Mouse (Mus musculus) hematopoietic stem cell, adult 5-6 weeks (primary cell): ENCODE measurements around the gene Ube2g1. TPM values are rescaled to one million over a fixed set of nuclear protein-coding genes. Genes with fewer than 3 reads are reported as not detected.
"Not testable (repeated sequence)": the region's sequence is repeated elsewhere in the genome, so short reads cannot be mapped to it uniquely, and the experiment has no call there.

Source experiments
- ATAC-seq, 2 experiments: fragments of 125-278 bp in 1 of 2; replicated peaks in 1 of 2; 2 replicates each; pipeline ENCODE4 v1.8.0; 2016 to 2017; ENCODE audit warnings: inconsistent platforms in 2 of 2, mild to moderate bottlenecking in 2 of 2, moderate number of reproducible peaks in 2 of 2, low read depth in 1 of 2, moderate TSS enrichment in 1 of 2; ENCODE audit not compliant: low FRiP score in 2 of 2, poor library complexity in 2 of 2, severe bottlenecking in 2 of 2, insufficient read depth in 1 of 2, low TSS enrichment in 1 of 2
- total RNA-seq: library from RNA; stranded (forward); fragments of 172-1452, 232-1000 nt; gene quantifications from 2 replicates; pipeline ENCODE4 v1.2.3, GENCODE M21; 2017

The Ube2g1 gene
- total RNA-seq, 1 experiment from 2014 or later, result 45.9 TPM

DNA sequence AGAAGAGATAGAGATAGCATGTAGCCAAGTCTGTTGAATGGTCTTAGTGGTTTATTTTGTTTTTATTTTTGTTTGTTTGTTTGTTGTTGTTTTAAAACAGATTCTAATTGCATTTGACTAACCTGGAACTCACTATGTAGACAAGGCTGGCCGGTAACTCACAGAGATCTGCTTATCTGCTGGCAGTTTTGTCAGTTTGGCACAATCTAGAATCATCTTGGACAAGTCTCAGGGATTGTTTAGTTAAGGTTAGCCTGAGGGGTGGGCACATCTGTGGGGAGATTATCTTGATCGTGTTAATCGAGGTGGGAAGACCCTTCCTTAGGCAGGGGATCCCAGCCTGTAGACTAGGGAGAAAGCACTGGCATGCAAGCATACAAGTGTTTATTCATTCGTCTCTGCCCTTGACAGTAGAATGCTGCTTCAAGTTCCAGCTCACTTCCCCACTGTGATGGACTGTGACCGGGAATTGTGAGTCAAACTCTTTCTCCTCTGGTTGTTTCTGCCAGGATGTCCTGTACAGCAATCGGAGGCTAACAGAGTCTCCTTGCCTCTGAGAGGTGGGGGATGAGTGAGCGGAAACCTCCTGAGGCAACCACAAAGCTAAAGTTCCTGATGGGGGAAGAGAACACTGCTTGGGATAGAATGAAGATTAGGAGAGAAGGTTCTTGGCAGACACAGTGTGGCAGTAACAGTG lies 19.4 kb upstream of the Ube2g1 start:
- ATAC-seq, result 0 out of 4 replicates have a peak, but pooled peaks of 1 of the 2 experiments have one; percentile 4

DNA sequence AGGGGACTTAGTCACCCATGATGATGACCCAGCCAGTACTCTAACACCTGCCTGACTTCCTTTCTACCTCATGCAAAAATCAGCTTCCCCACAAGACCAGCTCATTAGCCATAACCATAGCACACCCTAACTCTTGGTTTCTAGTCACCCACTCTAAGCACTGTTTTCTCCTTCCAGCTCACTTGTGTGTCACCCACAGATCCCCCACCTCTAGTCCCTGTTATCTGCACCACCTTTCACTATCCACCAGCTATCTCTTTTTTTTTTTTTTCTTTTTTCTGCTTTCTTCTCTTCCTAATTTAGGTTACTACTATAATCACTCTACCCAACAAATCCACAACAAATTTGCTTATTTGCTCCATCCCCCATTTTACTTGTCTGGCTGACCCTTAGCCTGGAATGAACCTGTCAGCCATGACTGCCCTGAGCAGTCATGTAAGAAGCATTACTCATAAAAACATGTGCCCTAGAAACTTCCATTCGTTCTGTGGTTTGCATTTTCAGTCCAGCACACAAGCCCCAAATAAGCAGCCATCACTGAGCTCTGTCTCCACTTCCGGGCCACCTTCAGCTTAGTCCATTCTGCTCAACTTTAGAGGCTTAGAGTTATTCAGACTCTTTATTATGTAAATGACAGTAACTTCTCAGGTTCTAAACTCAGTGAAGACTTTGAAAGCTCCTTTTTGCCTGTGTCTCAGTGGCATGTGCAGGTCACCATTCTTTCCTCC lies 11.9 kb upstream of the Ube2g1 start:
- no peak for ATAC-seq

DNA sequence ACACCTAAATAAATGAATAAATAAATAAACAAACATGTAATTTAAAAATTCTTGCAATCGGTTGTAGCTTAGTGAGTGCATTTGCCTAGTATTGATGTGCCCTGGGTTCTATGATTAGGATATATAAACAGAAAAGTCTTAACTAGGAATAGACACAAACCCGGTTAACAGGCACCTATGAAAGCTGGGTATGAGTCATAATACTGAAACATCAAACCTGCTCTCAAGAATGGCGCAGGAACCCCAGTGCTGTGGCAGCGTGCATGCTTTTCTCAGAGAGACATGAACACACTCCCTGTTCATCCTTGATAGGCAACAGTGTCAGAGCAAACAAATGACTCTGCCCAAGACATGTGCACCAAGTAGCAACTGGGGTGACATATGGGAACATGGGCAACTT lies 9.3 kb upstream of the Ube2g1 start:
- ATAC-seq, result no peak

DNA sequence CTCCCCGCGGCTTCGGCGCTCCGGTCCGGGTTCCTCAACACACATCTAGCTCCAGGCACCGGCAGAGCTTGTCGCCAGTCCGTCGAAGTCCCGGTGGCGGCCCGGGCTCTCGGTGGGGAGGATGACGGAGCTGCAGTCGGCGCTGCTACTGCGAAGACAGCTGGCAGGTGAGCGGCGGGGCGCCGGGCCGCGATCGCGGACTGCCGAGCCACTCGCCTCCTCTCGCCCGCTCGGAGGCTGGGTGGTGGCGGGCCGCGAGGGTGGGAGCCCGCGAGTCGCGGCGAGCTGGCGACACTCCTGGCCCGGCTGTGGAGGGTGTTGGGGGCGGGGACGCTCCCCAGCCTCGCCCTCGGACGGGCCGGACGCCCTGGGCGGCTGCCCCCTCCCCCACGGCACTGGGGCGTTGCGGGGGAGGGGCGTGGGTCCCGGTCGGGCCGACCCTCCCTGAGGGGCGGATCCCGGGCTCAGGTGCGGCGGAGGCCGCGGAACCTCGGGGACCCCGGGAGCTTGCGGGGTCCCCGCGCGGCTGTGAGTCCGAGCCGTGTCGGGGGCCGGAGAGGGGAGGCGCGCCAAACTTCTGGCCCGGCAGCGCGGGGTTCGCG lies 487 bp downstream of the Ube2g1 start:
- ATAC-seq, result 0 out of 4 replicates have a peak, but pooled peaks of 1 of the 2 experiments have one; percentile 4

DNA sequence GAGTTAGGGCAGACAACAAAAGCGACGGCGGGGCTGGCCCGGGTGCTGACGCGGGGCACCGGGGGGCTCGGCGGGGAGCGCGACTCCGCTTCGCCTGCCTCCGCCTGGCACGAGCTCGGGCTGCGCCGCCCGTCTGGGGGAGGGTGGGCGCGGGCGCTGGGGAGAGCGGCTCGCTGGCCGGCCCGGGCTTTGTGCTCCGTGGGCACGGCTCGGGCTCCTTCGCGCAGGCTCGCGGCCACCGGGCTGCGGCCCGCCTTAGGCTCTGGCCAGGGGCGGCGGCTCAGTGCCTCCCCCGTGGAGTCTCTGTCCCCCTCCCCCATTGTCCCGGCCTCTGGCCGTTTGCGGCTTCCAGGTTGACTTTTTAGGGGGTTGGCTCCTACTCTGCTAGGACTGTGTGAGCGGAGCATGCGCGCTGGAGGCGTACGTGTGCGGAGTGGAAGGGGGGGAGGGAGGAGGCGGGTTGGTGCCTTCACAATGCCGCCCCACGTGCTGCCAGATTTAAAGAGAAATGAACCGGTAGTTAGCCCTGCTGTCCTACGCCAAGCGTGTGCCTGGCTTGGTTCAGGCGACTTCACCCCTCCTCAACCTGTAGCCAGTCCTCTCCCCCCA lies 1.1 kb downstream of the Ube2g1 start:
- ATAC-seq, result peak; percentile 86 to 91

DNA sequence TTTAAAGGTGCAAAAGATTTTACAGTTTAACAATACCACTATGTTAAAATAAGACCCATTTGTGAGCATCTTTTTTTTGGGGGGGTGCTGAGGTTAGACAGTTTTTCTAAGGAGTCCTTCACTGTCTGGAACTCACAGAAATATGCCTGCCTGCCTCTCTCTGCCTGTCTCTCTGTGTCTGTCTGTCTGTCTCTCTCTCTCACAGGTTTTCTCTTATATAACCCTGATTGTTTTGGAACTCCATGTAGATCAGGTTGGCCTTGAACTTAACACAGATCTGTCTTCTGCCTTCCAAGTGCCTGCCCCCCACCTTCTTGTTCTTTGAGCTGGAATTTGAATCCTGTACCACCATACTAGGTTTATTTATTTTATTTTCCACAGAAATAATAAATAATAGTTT lies 2.2 kb downstream of the Ube2g1 start:
- ATAC-seq, result no peak

DNA sequence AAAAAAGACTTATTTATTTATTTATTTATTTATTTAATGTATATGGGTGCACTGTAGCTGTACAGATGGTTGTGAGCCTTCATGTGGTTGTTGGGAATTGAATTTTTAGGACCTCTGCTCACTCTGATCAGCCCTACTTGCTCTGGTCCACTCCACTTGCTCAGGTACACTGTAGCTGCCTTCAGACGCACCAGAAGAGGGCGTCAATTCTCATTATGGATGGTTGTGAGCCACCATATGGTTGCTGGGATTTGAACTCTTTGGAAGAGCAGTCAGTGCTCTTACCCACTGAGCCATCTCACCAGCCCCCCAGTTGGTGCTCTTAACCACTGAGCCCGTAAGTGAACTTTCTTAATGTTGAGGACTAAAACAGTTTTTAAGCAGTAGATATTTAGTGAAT lies 7.3 kb downstream of the Ube2g1 start:
- ATAC-seq, result not testable (repeated sequence)

DNA sequence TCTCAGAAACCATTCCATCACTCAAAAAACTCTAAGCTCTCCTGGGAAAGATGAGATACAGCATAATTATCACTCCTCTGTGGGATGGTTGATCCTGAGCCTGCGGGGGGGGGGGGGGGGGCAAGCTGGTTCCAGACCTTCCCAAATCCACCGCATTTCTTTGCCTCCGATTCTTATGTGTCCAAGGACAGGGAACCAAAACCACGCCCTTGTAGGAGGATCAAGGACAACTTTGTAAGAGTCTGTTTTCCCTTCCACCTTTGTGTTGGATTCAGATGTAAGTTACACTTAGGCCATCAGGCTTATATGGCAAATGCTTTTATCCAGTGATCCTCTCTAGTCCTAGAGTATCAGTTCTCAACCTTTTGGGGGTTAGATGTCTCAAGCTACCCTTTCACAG lies 8.8 kb downstream of the Ube2g1 start:
- ATAC-seq, result no peak

DNA sequence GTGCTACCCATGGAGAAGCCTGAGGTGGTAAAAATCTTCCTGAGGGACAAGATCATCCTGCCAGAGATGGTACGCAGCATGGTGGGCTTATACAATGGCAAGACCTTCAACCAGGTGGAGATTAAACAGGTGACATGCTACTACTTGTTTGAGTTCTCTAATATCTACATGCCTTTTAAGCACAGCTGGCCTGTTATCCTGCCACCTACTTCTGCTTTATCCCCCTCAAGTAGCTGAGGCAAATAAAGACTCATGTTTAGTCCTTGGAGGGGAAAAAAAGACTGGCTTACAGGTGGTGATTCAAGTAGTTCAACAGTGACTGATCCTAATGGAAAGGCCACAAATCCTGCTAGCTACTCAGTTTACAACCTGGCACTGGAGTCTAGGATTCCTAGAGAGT lies 11.4 kb downstream of the Ube2g1 start:
- ATAC-seq, result no peak

DNA sequence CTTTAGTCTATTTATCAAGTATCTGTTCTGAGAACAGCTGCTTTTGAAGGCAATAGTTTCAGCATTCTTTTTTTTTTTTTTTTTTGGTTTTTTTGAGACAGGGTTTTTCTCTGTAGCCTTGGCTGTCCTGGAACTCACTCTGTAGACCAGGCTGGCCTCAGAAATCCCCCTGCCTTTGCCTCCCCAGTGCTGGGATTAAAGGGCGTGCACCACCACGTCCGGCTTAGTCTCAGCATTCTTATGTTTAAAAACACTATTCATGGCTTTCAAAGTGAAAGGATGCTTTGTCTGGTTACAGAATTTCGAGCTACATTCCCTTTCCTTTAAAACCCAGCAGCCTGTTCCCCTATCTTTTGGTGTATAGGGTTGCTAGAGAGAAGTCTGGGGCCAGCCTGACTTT lies 35.6 kb downstream of the Ube2g1 start:
- no peak for ATAC-seq

DNA sequence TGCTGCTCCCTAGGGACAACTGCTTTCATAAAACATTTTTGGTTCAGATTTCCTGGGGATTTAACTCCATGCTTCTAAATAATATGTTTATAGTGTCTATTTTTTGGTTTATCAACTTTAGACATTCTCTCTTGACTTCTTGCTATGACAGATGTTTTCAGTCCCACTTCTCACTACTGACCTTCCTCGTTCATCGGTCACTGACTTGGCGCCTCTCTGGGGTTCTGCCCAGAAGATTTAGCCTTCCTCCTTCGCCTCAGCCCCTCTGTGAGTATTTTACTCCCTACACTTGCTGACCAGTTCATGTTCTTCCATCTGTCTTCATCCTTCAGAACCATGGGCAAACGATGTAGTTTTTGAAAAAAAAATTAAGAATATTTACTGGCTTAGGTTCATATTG lies 38.3 kb downstream of the Ube2g1 start:
- no peak for ATAC-seq

DNA sequence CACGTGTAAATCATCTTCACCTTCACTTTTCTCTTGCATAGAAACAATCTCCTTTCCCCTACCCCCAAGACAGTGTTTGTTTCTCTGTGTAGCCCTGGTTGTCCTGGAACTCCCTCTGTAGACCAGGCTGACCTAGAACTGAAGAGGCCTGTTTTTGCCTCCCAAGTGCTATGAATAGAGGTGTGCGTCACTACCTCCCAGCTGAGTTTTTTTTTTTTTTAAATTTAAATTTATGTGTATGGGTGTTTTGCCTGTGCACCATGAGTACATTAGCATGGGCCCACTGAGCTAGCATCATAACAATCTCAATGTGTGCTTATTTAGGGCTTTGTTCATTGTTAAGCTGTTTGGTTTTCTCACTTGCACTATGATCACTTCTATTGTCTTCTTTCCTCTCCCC lies 43.3 kb downstream of the Ube2g1 start:
- no peak for ATAC-seq

DNA sequence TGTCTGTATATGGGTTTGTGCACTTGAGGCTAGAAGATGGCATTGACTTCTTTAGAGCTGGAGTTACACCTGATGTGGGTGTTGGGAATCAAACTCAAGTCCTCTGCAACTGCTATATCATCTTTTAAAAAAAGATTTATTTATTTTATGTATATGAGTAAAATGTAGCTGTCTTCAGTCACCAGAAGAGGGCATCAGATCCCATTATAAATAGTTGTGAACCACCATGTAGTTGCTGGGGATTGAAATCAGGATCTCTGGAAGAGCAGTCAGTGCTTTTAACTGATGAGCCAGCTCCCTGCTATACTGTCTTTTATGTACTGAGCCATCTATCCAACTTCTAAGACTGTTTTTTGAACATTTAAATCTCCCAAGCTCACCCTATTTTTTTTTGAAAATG lies 52.8 kb downstream of the Ube2g1 start:
- no peak for ATAC-seq

DNA sequence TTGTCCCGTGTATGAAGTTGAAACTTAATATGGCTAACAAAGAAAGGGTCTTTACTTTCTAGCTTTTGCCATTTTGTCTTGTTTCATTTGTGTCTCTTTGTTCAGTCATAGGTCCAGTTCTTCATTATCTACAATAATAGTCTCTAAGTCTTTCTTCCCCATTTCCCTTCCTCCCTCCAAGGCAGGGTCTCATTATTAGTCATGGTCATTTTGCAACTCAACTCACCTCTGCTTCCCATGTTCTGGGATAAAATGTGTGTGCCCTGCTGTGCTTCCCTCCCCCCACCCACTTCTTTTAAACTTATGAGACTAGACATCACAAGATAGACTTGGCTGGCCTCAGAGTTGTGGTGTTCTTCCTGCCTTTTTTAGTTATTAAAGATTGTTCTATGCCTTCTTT lies 53.3 kb downstream of the Ube2g1 start:
- ATAC-seq, result no peak

DNA sequence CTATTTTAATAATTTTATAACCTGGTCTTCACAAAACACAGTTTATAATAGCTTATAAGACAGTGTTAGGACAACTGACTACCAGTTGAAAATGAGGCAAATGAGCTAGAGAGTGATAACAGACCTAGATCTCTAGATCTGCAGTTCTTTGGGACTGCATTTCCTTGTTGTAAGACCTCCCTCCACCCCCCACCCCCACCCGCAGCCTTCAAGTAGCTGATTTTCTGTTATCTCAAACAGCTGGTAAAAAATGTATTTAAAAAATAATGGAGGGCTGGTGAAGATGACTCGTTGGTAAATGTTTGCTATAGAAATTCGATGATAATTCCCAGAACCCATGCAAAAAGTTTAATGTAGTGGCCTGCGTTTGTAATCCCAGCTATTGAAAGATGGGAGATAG lies 57.6 kb downstream of the Ube2g1 start:
- no peak for ATAC-seq

DNA sequence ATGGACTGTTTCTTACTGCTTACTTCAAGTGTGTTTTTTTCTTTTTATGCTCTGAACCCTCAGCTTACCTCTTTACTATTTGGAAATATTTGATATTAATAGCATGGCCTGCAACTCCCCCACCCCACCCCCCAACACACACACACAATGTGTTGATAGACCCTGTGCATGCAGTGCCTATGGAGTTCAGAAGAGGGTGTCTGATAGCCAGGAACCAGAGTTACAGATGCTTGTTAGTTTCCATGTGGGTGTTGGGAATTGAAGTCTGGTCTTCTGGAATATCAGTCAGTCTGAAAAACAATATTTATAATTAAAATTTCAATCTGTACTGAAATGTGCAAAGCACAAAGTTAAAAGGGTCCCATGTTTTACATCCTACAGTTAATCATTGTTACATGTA lies 63.6 kb downstream of the Ube2g1 start:
- no peak for ATAC-seq

DNA sequence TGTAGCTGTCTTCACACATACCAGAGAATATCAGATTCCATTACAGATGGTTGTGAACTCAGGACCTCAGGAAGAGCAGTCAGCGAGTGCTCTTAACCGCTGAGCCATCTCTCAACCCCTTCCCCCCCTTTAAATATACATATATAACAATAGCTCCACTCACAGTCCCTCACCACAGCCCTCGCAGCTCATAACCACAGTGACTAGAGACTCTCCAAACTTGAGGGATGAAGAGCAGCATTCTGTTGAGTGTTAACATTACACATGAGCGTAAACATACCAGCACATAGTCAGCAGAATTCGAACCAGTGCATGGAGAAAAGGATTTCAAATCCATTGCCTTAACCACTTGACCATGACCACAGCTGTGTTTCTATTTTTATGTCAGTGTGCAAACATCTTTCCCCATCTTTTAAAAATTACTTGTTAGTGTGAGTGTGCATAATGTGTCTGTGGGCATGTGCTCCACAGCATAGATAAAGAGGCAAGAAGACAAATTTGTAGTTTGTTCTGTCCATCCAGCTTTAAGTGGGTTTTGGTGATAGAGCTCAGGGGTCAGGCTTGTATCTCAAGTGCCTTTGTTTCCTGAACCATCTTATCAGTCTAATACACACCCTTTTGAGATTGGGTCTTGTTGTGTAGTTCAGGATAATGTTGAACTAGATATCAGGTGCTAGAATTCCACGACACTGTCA lies 64.4 kb downstream of the Ube2g1 start:
- no peak for ATAC-seq

DNA sequence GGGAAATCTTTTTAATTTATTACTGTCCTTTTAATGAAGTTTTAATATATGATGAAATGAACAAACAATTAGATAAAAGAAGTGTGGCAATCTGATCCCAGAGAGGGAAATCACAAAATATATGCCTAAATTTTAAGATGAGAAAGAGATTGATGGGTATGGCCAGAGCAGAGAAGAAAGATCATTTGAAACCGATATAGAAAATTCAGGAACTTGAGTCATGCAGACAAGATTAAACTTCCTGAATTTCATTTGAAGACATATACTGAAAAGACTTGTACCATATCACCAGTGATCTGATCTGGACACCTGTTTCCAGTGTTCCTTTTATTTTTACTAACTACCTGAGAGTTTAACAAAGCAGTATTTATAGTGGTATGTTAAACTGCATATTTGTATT lies 65.4 kb downstream of the Ube2g1 start:
- ATAC-seq, result no peak
